Mouse (Mus musculus): ENCODE measurements around the gene Met. TPM values are rescaled to one million over a fixed set of nuclear protein-coding genes. Genes with fewer than 3 reads are reported as not detected.

Gene Met
- total RNA-seq (2021), result 1 to 10 TPM; 4.1 TPM
- long read RNA-seq, experiment 1, partial matches to known transcripts, result 0 of 1 reads
- long read RNA-seq, experiment 1, other reads (novel, unspliced or antisense), result 1 of 1 reads
- long read RNA-seq, experiment 2, partial matches to known transcripts, result 2 of 2 reads
- long read RNA-seq, experiment 2, other reads (novel, unspliced or antisense), result 0 of 2 reads

DNA sequence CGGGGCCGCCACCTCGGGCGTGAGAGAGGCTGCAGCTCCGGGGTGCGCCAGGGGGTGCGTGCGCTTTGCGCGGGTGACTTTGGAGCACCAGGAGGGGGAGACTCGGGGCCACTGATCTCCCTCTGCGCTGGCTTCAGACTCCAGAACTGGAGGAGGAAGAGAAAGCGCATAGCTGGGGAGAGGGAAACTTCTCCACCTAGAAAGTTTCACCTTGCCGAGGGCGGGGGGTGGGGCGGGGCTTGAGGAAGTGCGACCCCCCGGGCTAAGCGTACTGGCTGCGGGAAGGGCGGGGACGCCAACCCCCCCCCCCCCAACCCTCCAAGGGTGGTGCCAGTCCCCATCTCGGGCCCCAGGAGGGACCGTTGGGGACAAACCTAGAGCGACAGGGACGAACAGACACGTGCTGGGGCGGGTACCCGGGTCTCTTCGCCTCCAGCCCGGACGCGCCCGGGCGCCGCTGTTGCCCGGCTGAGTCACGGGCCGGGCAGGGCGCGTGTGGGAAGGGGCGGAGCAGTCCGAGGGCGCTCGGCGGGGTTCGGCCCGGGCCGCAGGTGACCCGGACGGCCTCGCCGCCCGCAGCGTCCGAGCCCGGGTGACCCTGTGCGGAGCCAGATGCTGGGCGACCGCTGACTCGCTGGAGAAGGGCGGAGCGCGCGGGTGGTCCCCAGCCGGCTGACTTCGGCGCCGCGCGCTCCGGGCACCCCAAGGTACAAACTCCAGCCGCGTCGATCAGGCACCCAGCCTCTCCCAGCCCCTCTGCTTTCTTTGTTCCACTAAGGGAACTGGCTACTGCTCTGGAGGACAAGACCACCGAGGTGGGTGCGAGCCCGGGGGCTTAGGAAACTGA is at the start of gene Met:
TSS of gene Met (plus strand) at position 367 of the 847 bp plus-strand sequence.
- peak in 1 of 2 experiments; percentile 21 for DNase-seq (ENCODE audit: low spot score in 2 of 2)

DNA sequence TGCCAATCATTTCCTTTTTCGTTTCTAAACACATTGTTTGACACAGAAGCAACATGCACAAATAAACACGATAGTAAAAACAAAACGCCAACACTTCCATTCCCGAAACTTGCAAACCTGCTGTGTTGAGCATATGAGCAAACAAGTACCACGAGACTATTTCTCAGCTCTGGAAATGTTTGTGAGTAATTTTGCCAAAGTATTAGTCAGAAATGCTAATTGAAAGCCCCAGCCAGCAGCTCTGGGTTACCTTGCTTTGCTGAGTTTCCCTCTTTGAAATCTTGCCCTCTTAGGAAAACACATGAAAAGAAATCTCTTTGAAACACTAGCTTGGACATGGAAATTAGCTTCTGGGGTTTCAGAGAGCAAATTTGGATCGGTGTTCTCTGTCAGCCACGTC is 45.4 kb upstream of the Met start:
- DNase-seq (ENCODE audit: low spot score in 2 of 2), result no peak

DNA sequence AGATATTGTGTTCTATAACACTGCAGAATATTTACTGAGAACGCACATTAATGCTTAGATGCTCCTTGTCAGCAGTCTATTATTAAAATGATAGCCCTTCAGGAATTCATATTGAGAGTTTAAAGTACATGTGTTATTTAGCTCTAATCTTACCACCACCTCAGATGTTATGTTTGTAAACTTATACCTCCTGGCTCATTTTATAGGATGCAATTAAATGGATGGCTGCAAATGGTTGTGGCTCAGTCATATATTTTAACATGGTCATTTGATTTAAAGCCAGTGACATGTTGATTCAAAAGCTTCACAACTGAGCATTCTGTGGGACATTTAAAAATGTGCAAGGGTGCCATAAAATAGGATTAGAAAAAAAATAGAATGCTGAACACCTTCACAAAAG is 41.2 kb upstream of the Met start:
- no peak for DNase-seq (ENCODE audit: low spot score in 2 of 2)

DNA sequence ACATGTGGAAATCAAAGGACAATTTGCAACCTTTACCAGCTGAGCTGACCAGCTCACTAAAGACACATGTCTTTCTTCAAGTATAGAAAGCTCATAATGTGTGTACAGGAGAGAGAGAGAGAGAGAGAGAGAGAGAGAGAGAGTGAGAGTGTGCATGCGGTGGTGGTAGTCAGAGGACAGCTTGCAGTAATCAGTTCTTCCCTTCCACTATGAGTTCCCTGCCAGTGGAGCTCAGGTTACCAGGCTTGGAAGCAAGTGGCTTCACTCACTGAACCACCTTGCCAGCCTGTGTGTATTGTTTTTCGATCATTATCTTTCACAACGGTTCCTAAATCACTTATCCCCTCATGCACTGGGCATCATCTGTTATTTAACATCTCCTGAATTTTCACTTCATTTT is 34.6 kb upstream of the Met start:
- no peak for DNase-seq (ENCODE audit: low spot score in 2 of 2)

DNA sequence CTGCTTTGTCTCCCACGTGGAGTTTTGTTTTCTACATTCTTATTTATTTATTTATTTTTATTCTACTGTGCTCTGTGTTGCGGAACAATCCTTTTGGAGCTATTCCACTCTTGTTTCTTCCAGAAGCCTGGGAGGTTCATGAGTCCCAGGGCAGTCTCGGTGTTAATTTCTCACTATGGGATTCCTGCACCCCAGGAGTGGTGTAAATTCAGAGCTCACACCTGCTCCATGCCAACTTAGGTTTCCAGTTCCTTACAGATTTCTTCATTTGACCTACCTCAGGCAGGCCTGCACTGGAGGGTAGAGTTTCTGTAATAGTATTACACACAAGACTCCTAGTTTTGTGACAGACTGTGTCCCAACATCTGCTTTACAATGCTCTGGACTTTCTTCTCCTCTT is 34.0 kb upstream of the Met start:
- DNase-seq (ENCODE audit: low spot score in 2 of 2), result no peak

DNA sequence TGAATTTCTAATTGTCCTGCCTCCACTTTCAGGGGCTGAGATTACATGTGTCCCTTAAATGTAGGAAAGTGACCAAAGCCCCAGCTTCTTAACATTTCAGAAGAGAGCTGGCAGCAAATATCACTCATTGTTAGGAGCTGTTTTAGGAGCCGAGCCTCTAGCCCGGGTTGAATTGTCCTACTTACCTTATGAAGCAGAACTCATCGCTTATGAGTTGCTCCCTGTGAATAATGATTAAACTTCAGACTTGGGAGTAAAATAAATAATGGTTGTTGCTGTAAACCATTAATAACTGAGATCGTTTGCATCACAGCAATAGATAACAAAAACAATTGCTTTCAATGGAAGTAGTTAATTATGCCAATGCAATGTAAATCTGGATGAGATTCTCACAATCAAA is 20.3 kb upstream of the Met start:
- no peak for DNase-seq (ENCODE audit: low spot score in 2 of 2)

DNA sequence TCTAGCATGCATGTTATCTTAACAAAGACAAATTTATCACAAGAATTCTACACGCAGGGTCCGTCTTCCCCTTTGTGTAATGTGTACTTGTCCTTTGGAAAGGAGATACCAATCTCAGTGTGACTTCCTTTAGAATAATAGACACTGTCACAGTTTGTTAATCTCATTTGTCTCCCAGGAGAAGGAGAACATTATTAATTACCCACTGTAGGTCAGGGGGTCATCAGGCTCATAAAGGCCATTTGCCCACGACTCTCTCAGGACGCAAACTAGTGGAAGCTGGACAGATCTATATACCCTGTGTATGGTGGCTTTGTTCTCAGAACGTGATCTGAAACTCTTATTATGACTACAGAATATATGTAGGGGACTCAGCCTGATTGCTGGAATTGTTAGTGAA is 12.3 kb upstream of the Met start:
- DNase-seq (ENCODE audit: low spot score in 2 of 2), result no peak

DNA sequence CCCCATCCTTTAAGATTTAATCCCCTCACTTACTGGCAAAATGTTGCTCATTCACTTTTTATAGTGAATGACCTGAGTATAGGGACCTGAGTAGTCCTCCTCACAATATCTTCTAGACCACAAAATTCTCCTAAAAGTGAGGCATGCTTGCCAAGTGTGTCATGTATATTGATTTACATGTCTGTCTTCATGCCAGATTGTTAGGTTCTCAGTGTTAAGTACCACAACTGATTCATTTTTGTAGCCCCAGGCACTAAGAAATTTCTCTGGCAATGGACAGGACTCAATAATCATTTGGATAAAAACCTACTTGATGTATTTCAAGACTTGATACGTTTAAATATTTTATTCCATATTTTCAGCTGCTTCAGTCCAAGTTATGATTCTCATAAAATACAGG is 8.5 kb upstream of the Met start:
- DNase-seq (ENCODE audit: low spot score in 2 of 2), result no peak

DNA sequence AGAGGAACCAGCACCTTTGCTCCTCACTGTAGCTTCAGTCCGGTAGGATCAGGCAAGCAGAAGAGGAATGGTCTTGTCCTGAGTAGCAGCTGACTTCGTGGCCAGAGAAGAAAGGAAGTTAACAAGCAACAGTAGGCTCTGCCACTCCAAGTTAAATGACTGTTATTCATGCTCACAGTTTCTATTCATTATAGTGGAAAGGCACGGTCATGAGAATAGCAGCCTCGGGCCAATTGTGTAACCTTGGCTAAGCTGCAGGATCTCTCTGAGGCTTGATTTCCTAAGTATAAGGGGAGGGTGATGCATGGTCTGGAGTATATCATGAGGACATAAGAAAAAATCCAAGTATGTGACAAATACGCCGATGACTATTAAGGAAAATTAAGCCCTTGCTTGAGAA is 4.0 kb upstream of the Met start:
- no peak for DNase-seq (ENCODE audit: low spot score in 2 of 2)

DNA sequence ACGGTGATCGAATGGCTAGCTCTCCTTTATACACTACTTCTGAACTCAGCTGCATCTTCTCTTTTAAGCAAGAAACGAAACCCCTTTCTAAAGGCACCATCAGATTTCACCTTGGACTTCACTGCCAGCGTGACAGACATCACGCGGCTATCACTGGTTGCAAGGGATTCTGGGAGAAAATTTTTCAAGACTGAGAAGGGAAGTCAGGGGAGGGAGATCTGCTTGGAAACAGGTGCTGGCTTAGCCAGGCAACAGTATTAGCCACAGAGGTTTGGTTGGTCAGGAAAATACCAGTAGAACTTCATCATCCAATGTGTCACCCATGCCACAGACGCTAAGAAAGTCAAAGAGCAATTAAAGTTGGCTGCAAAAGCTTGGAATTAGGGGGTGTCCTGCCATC is 2.2 kb upstream of the Met start:
- no peak for DNase-seq (ENCODE audit: low spot score in 2 of 2)

DNA sequence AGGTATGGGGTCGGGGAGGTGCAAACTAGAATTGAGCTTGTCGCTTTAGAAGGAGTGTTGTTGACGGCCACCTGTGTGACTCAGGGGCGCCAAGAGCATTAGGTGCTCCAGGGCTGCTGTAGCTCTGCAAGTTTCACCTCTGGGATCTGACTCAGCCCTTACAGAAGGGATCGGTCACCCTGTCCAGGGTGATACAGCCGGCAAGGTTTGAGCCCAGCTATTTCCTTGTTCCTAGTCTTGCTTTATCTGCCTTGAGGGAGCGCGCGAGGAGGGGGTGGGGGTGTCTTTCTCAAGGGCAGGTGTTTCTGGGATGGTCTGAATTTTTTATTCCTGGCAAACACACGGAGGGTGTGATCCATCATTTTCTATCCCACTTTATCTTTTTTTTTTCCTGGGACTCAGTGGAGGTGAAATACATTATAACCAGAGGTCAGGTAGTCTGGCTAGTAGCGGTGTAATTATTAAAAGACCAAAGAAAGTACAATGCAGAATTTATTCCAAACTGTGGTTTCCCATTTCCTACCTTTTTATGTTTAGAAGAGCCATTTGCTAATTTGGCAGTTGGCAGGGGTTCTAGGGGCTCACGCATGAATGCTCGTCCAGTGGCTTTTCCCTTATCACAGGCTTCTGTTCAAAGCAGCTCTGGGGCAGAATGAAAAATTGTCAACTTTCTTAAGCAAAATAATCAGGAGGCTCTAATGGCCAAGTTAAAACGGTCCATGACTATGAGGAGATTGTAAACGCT is 853 bp downstream of the Met start:
- DNase-seq (ENCODE audit: low spot score in 2 of 2), result no peak

DNA sequence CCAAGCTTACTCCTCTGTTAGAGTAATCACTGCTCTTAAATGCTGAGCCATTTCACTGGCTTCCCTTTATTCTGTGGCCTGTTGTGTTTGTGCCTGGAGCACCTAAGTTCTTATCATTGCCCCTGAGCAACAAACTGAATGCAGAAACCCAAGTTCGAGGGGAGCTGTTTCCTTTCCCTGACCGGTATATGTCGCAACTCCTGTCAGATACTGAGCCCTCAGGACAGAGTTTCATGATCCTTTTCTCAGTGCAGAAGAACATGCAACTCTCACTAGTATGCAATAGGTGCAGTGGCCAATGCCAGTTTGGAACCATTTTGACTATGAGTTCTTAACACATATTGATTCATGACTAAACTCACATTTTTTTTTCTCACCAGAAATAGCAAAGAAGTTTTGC is 2.9 kb downstream of the Met start:
- no peak for DNase-seq (ENCODE audit: low spot score in 2 of 2)

DNA sequence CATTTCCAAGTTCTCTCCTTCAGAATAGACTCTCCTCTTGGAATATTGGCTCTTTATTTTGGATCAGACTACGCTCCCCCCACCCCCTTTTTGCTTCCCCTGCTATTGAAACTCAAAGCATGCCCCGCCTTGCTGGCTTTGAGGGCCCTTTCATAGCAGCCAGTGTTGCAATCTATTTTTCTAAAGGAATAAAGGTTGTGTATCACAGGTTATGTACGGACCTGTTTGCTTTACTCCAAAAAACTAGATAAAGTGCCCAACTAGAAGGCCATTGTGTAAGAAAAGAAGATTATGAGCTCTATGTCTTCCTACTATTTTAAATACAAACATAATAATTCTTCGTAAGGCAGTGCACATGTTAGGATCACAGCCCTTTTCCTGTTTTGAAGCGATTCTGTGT is 5.4 kb downstream of the Met start:
- no peak for DNase-seq (ENCODE audit: low spot score in 2 of 2)

DNA sequence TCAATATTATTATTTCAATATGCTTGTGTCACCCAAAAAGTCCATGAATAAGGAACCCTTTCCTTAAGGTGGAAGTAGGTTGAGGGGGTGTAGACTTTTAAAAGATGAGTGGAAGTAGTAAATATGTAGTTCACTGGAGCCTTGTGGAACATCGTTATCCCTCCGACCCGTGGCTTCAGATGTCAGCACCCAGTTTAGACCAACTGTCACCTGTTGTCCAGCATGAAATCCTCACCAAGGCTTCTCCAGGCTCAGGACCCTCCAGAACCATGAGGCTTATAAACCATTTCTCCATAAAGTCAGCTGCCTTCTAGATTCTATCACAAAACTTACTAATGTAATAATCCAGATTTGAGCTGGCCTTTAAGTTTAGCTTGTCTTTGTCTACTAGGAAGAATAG is 9.5 kb downstream of the Met start:
- no peak for DNase-seq (ENCODE audit: low spot score in 2 of 2)

DNA sequence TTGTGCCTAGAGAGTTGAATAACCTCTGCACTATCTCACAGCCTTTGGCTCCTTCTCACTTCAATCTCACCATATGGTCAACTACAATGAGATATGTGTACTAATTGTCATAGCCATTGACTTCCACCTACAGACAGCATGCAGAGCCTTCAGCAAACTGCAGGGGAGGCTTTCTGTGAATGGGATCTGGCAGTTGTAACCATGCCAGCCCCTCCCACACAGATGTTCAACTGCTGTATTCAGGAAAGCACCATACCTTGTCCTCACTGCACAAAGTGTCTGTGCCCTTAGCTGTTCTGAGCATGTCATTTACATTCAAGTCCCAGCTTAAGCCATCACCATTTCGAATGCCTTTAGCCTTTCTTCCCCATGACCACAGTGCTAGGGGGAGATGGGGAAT is 14.2 kb downstream of the Met start:
- no peak for DNase-seq (ENCODE audit: low spot score in 2 of 2)

DNA sequence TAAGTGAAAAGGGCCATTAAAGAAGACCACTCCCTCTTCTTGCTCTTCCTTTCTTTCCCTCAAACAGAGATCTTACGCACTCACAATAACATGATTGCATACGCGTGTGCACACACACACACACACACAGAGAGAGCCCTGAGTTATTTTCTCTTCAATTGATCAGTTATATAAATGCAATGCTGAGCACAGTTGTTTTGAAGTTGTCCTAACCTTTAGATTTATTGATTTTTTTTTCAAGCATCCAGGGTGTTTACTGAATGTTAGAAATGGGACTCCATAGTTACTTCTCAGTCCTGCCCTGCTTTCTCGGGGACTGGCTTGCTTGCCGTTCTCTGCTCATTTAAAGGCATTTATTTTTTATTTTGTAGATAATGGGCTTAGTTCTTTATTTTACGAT is 14.7 kb downstream of the Met start:
- DNase-seq (ENCODE audit: low spot score in 2 of 2), result no peak

DNA sequence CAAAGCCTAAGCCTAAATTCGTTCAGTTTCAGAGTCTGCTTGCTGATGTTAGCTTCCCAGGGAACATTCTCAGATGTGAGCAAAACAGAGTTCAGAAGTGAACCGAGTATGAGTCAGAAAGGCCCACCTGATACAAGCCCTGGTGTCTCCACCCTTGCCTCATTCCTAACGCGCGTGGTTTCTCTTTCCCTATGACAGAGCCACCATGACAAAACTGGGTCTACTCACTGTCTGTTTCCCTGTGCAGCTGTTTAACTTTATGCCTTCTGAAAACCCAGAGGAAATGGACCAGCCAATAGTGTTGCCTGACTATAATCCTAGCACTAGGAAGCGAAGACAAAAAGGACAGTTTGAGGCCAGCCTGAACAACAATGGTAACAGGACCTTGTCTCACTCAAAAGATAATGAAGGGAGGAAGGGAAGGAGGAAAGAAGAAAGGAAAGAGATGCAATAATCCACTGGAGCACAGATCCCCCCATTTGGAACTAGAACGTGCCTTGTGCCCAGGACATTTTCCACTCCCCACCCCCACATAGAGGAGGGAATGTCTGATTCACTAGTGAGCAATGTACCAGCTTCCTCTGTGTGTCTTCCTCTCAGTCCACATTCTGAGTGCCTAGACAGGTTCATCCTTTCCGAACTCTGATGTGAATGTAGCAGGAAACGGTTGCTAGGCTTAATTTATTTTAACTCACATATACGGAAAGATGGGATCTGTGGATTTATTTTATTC is 15.4 kb downstream of the Met start:
- no peak for DNase-seq (ENCODE audit: low spot score in 2 of 2)

DNA sequence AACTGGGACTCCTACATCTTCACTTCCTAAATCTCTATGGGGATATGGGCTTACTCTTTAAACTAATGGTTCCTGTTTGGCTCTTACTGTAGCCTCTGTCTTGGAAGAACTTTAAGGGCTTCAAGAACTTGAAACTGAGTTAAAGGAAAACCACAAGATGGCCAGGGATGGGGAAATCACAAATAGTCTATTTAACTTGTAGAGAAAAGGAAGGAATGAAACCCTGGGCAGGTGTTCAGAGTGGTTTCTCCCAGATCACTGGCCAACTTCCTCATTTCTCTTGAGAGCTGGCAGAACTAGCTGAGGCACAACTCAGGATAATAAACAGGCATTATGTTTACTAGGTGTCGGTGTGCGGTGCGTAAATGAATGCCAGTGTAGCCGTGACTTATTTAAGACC is 17.5 kb downstream of the Met start:
- no peak for DNase-seq (ENCODE audit: low spot score in 2 of 2)

DNA sequence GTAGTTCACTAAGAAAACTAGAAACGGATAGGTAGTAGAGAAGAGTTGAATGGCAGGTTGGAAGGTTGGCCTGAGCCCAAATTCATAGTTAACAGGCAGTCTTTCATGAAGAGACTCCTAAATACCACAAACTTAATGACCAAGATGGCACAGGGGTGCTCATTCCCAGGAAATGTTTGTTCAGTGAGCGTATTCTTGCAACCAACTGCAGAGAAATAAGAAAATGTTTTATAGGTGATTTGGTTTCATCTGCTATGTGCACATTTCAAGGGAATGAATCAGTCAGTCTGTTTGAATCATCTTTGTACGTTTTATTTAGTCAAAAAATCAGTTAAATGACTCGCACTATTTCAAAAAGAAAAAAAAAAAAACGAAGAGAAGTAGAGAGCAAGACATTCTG is 21.6 kb downstream of the Met start:
- DNase-seq (ENCODE audit: low spot score in 2 of 2), result no peak

DNA sequence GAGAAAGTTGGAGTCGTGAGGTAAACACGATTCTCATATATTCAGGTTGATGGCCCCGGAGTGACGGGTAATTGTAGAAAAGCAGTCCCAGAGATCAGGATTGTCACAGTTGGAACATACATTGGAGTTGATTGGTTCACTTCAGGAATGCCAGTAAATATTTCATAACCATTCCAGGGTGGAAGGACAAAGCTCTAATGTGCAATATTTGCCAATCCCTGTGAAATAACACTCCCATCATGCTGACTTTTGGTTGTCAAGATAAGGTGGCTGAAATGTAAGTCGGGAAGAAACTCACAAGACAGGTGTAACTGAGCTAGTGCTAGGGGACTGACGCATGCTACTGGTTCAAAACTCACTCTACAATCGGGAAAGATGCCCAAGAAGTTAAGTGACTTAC is 22.2 kb downstream of the Met start:
- no peak for DNase-seq (ENCODE audit: low spot score in 2 of 2)

DNA sequence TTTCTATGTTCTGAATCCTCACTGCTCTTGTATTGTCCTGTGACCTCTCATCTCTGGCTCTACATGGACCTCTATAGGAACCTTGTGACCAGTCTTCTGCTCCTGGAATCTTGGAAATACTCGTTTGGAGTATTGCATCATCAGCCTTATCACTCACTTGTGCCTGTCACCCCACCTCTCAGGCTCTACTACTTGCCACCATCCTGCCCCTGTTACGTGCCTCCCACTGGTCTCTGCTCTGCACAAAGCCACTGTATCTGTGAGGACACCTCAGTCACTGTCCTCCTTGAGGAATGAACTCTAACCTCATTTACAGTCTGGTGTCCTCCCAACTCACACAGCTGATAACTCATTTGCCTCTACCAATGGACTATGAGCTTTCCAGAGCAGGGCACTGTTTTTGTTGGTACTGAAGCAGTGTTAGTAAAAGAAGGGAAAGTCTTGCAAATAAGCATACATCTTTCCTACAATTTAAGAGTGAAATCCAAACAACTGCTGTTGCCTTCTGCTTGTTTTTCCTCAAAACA is 24.8 kb downstream of the Met start:
- no peak for DNase-seq (ENCODE audit: low spot score in 2 of 2)

DNA sequence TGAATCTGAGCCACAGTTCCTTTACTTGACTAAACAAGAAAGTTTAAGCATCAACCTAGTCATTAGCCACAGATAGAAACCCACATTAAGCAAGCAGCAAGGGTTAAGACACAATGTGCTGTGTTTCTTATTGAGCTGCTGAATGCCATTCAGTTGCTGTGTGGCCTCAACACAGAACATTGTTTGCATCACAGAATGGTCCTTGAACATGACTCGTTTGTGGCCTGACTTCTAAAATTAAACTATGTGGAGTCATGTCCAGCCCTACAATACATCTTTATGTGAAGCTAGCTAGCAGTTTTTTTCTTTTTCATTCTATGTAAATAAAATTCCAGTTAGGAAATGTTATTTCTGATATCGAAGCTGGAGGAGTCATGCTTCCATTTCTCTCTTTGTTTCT is 27.2 kb downstream of the Met start:
- no peak for DNase-seq (ENCODE audit: low spot score in 2 of 2)
